Mouse (Mus musculus) intestine, embryonic 16.5 days (tissue): Measurements from ENCODE around the gene Pex16. TPM values are rescaled to one million over a fixed set of nuclear protein-coding genes. Genes with fewer than 3 reads are reported as not detected.
A peak's percentile ranks its signal among the peaks of the same experiment; 100 is the strongest.

Experiments
- ATAC-seq: fragments of 200-750 bp; cut with Nextera tagmentation; 2 replicates; pipeline ENCODE4 v1.8.0; 2017; ENCODE audit warnings: moderate TSS enrichment, moderate library complexity
- H3K27ac ChIP-seq: fragments of 300-500 bp; sonication (generic); 2 replicates; pipeline ENCODE4 v1.5.1; 2014; ENCODE audit warnings: mild to moderate bottlenecking, low read length
- H3K27me3 ChIP-seq: fragments of 300-500 bp; sonication (generic); replicated peaks from 2 replicates; pipeline ENCODE4 v1.6.1; 2014; ENCODE audit warnings: low read length, control low read depth, mixed read lengths; ENCODE audit not compliant: control insufficient read depth, insufficient read depth
- H3K36me3 ChIP-seq: fragments of 300-500 bp; sonication (generic); 2 replicates; pipeline ENCODE4 v1.6.1; 2014; ENCODE audit warnings: low read length, control low read depth; ENCODE audit not compliant: control insufficient read depth, insufficient read depth
- H3K4me1 ChIP-seq: fragments of 300-500 bp; sonication (generic); 2 replicates; pipeline ENCODE4 v1.6.1; 2014; ENCODE audit warnings: low read length, control low read depth, mixed read lengths; ENCODE audit not compliant: control insufficient read depth, insufficient read depth
- H3K4me2 ChIP-seq: fragments of 300-500 bp; sonication (generic); 2 replicates; pipeline ENCODE4 v1.6.1; 2014; ENCODE audit warnings: low read depth, low read length, control low read depth
- H3K4me3 ChIP-seq: fragments of 300-500 bp; sonication (generic); 2 replicates; pipeline ENCODE4 v1.5.1; 2014; ENCODE audit warnings: mild to moderate bottlenecking, low read length
- H3K9ac ChIP-seq: fragments of 300-500 bp; sonication (generic); 2 replicates; pipeline ENCODE4 v1.6.1; 2014; ENCODE audit warnings: low read depth, low read length
- H3K9me3 ChIP-seq: fragments of 300-500 bp; sonication (generic); 2 replicates; pipeline ENCODE4 v1.6.1; 2016; ENCODE audit warnings: low read length, control low read depth; ENCODE audit not compliant: control insufficient read depth
- WGBS: fragments of 180-500 bp; shearing (Covaris S2); extraction: QIAGEN DNeasy Blood & Tissue Kit; methylation state at CpG from one replicate; pipeline ENCODE4 v1.1.7; 2014; 5-methylcytosine and 5-hydroxymethylcytosine counted together
- polyA plus RNA-seq: library from polyadenylated mRNA; unstranded; fragments of >200 nt; fragmentation: Nextera tagmentation; extraction: Ambion mirVana; gene quantifications from 2 replicates; pipeline ENCODE4 v1.2.1, GENCODE M21; 2015

Pex16 gene
- polyA plus RNA-seq, 1 experiment from 2014 or later = 66.2 TPM

- Histone ChIP-seq H3K9me3 (no peaks in the 10 kb centered on the region), H3K4me1 (0 out of 2 replicates have a peak, but pooled peaks cover 4% of the 10 kb centered on the region), H3K27me3 (no peaks in the 10 kb centered on the region), H3K36me3 (peaks cover 13% of the 10 kb centered on the region; the same call in 1 of the 2 replicates), H3K9ac (no peak overlapping the region), H3K27ac (no peak overlapping the region), H3K4me2 (no peak overlapping the region), H3K4me3 (no peak overlapping the region)
- 91% methylated on average over 4 of the region's 4 CpGs for WGBS
- no peak for ATAC-seq
These were observed 10.4 kb upstream of the Pex16 start for GRCm38 (mm10) chr2:92364086-92364485.

- no peaks in the 10 kb centered on the region for H3K9me3 ChIP-seq
- no peak for ATAC-seq
- 87% methylated on average over 10 of the region's 10 CpGs for WGBS
- no peak overlapping the region for H3K4me3 ChIP-seq
- peaks cover 4% of the 10 kb centered on the region for H3K4me1 ChIP-seq
- no peak overlapping the region for H3K27ac ChIP-seq
- H3K4me2 ChIP-seq = no peak overlapping the region
- H3K27me3 ChIP-seq = peaks cover 5% of the 10 kb centered on the region; the same call in 1 of the 2 replicates
- no peak overlapping the region for H3K9ac ChIP-seq
- H3K36me3 ChIP-seq = 0 out of 2 replicates have a peak, but pooled peaks cover 5% of the 10 kb centered on the region
These were observed 8.9 kb upstream of the Pex16 start for GRCm38 (mm10) chr2:92365568-92365967.

DNA sequence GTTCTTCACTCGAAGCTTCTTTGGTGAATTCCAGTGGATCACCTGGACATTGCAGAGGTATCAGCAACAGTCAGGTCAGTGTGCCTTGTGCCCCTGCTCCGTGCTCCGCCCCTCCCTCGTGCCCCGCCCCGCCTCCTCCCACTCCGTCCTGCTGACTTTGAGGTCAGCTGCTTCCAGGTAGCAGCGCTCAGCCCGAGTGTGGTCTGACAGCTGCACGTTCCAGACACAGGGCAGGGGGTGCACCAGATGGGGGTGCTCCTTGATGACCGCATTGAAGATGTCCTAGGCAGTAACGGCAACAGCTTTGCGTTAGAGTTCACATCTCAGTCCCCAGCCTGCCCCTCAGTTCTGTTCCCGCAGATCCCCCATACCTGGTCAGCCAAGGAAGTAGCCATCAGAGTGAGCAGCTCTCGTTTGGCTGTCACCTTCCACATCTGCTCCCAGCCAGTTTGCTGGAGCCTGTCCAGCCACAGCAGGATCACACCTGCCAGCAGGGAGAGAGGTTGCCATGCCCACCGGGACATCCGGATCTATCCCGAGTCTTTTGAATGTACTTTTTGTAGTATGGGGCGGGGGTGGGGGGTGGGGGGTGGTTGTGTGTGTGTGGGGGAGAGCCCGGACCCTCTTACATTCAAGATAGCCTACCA, 7.0 kb upstream of the Pex16 start:
- ATAC-seq = no peak
- H3K27ac ChIP-seq = no peak overlapping the region
- 34% methylated on average over 20 of the region's 20 CpGs for WGBS

DNA sequence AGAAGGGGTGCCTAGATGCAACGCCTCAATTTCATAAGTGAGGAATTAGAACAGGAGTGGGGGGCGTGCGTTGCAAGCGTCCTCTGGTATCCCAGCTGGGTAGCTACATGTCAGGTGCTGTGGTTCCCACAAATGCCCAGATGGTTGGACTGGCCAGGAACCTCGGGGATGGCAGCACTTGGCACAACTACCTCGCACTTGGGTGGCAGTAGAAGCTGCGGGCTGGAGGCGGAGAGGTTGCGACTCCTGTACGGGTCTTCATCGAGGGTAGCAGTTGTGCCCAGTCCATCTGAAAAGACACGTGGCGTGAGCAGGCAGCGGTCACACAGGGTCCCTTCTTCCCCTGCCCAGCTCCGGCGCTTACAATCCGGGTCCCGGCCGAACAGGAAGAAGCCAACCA, 4.1 kb upstream of the Pex16 start:
- 0 out of 2 replicates have a peak, but pooled peaks cover 5% of the 10 kb centered on the region for H3K36me3 ChIP-seq
- no peaks in the 10 kb centered on the region for H3K9me3 ChIP-seq
- H3K4me2 ChIP-seq = peak overlapping the region; percentile 88
- H3K27ac ChIP-seq = peak overlapping the region; percentile 50; the same call in 1 of the 2 replicates
- H3K4me3 ChIP-seq = peak overlapping the region; percentile 60
- peaks cover 36% of the 10 kb centered on the region for H3K4me1 ChIP-seq
- ATAC-seq = no peak
- peak overlapping the region; percentile 77 for H3K9ac ChIP-seq
- WGBS = 13% methylated on average over 19 of the region's 19 CpGs
- peaks cover 10% of the 10 kb centered on the region; the same call in 1 of the 2 replicates for H3K27me3 ChIP-seq

More for the DNA sequence above, 7.0 kb upstream of the Pex16 start:
- Histone ChIP-seq H3K4me1 (peaks cover 21% of the 10 kb centered on the region), H3K4me3 (no peak overlapping the region), H3K36me3 (0 out of 2 replicates have a peak, but pooled peaks cover 5% of the 10 kb centered on the region), H3K4me2 (no peak overlapping the region), H3K27me3 (peaks cover 10% of the 10 kb centered on the region; the same call in 1 of the 2 replicates), H3K9ac (no peak overlapping the region), H3K9me3 (no peaks in the 10 kb centered on the region)

- Histone ChIP-seq H3K27ac (peak overlapping the region; percentile 50), H3K4me2 (peak overlapping the region; percentile 88), H3K36me3 (0 out of 2 replicates have a peak, but pooled peaks cover 5% of the 10 kb centered on the region), H3K9me3 (no peaks in the 10 kb centered on the region), H3K4me3 (peak overlapping the region; percentile 60), H3K27me3 (peaks cover 10% of the 10 kb centered on the region; the same call in 1 of the 2 replicates), H3K4me1 (peaks cover 40% of the 10 kb centered on the region), H3K9ac (peak overlapping the region; percentile 77)
- WGBS = 2% methylated on average over 45 of the region's 45 CpGs
- ATAC-seq = peak; percentile 63
These were observed 3.4 kb upstream of the Pex16 start for GRCm38 (mm10) chr2:92370821-92371805.

DNA sequence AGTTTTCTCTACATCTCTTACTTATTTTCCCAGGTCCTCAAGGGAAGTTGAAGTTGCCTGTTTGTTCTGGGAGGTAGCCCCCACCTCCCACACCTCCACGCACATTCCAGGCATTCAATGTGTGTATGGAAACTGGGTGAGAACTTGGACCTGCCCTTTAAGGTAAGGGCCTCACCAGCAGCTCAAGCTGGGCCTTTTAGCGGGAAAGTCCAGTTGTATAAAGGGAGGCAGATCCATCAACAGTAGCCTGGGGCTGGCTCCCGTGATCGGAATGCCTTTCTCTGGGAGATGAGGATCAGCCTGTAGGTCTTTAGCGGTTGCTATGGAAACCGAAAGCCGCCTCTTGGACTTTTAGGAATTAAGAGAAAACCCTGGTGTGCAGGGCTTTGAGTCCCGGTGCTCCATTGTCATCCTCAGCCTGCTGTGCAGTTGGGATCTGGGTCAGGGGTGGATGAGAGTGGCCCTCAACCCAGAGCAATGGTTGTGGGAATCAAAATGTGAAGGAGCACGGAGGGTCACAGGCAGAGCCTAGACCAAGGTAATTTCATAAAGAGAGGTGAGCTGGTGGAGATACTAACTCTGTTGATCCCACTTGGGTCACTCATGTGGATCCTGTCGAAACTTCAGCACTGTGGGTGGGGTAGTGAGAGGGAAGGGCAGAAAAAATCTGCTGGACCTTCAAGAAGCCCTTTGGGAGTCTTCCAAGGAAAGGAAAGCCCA, 2.3 kb upstream of the Pex16 start:
- peaks cover 10% of the 10 kb centered on the region; the same call in 1 of the 2 replicates for H3K27me3 ChIP-seq
- peak overlapping the region; percentile 88; the same call in 1 of the 2 replicates for H3K4me2 ChIP-seq
- H3K4me1 ChIP-seq = peaks cover 44% of the 10 kb centered on the region
- H3K27ac ChIP-seq = peak overlapping the region; percentile 50
- no peak for ATAC-seq
- 34% methylated on average over 10 of the region's 10 CpGs for WGBS
- no peak overlapping the region for H3K9ac ChIP-seq
- no peaks in the 10 kb centered on the region for H3K9me3 ChIP-seq
- 0 out of 2 replicates have a peak, but pooled peaks cover under 1% of the 10 kb centered on the region for H3K36me3 ChIP-seq
- no peak overlapping the region for H3K4me3 ChIP-seq

DNA sequence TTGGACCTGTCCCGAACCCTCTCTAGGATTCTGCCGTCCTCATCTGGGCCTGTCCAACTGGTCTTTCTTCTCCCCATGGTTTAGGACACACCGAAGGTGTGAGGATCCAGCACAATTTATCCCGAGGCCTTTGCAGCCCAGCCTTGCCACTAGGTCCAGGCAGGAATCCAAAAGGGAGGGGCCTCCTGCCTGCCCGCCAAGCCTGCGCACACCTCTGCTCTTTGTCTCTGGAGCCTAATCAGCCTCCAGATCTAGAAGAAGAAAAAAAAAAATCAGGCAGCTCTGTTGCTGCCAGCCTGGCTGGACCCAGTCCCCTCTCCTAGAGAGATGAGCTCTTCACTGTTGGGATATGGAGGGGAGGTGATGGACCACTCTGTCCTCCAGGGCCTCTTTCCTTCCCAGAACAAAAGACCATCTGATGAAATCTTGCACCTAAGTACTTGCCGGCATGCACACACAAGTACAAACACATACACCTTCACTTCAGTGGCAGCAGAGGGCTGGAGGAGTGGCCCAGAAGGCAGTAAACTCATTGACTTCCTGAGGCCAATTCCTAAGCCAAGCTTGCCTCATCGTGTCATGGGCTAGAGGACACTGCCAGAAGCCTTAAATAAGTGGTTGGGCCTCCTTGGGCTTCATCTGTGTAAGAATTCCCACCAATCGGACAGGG, 1.6 kb upstream of the Pex16 start:
- Histone ChIP-seq H3K9ac (0 out of 2 replicates have a peak overlapping the region, but pooled peaks have one; percentile 14), H3K4me2 (no peak overlapping the region), H3K9me3 (no peaks in the 10 kb centered on the region), H3K27ac (peak overlapping the region; percentile 79), H3K36me3 (0 out of 2 replicates have a peak, but pooled peaks cover 3% of the 10 kb centered on the region), H3K27me3 (peaks cover 10% of the 10 kb centered on the region; the same call in 1 of the 2 replicates), H3K4me3 (no peak overlapping the region), H3K4me1 (peaks cover 44% of the 10 kb centered on the region)
- 40% methylated on average over 9 of the region's 9 CpGs for WGBS
- ATAC-seq = no peak

GRCm38 (mm10) chr2:92373437-92373813, 1.1 kb upstream of the Pex16 start:
- Histone ChIP-seq H3K27me3 (peaks cover 10% of the 10 kb centered on the region; the same call in 1 of the 2 replicates), H3K9me3 (no peaks in the 10 kb centered on the region), H3K36me3 (peaks cover 6% of the 10 kb centered on the region; the same call in 1 of the 2 replicates), H3K4me1 (peaks cover 44% of the 10 kb centered on the region), H3K4me3 (no peak overlapping the region), H3K27ac (peak overlapping the region; percentile 79), H3K4me2 (no peak overlapping the region), H3K9ac (no peak overlapping the region)
- WGBS = 81% methylated on average over 11 of the region's 11 CpGs
- no peak for ATAC-seq
